Comparison of ENCODE assay signal across 22 mouse cellular contexts in genomic region chr1:192828928-192829327, GRCm38 (mm10). TPM values are rescaled to one million over a fixed set of nuclear protein-coding genes. Genes with fewer than 3 reads are reported as not detected.
DNase-seq lines count a peak whose midpoint lies in the region; ATAC-seq lines count a peak whose summit lies in the region.
"Had no signal": no experiment of that assay in that cellular context is flagged by ENCODE, and none has a peak within 500 bp of the region (broad histone marks: within the 10 kb centered on the region; RNA-seq: fewer than 3 reads in every experiment).

No protein-coding gene starts in this region.

- DNase-seq in frontal cortex, postnatal 10 days (ENCODE audit: low spot score in 2 of 2), result no peak
- DNase-seq in midbrain, embryonic 10.5 days (ENCODE audit: low spot score), result no peak
- no peak for DNase-seq in embryonic facial prominence, embryonic 10.5 days (ENCODE audit: low spot score)
- peak; percentile 30 for DNase-seq in left cerebral cortex, postnatal 36 days (ENCODE audit: low spot score in 2 of 2)
- no peak for DNase-seq in cerebellum, postnatal 36 days
- no peak for DNase-seq in adrenal gland, adult 8-10 months
- DNase-seq: cerebellum, adult 11 months; gastrocnemius, postnatal 36 days; kidney, adult 9 months; kidney, postnatal 36 days; lung, adult 2 months; lung, postnatal 36 days; thymus, postnatal 4 days had no signal

- H3K4me1 ChIP-seq in midbrain, embryonic 10.5 days, result peaks cover 47% of the 10 kb centered on the region
- peaks cover 17% of the 10 kb centered on the region for H3K4me1 ChIP-seq in midbrain, embryonic 16.5 days (ENCODE audit: control insufficient read depth, insufficient read depth, low read length)
- H3K4me1 ChIP-seq in embryonic facial prominence, embryonic 10.5 days, result peaks cover 59% of the 10 kb centered on the region

- H3K4me2 ChIP-seq in midbrain, embryonic 16.5 days (ENCODE audit: low read length), result no peak overlapping the region
- H3K4me2 ChIP-seq: forebrain, embryonic 12.5 days; midbrain, embryonic 12.5 days had no signal

- no peak overlapping the region for H3K9ac ChIP-seq in midbrain, embryonic 16.5 days (ENCODE audit: low read depth, low read length)
- H3K9ac ChIP-seq: forebrain, embryonic 12.5 days; midbrain, embryonic 12.5 days had no signal

- H3K36me3 ChIP-seq in midbrain, embryonic 10.5 days, result no peaks in the 10 kb centered on the region
- no peaks in the 10 kb centered on the region for H3K36me3 ChIP-seq in midbrain, embryonic 16.5 days (ENCODE audit: control insufficient read depth, insufficient read depth, low read length)
- no peaks in the 10 kb centered on the region for H3K36me3 ChIP-seq in embryonic facial prominence, embryonic 10.5 days (replicated peaks)
- H3K36me3 ChIP-seq: forebrain, embryonic 12.5 days; midbrain, embryonic 12.5 days had no signal

- intact Hi-C loops in left cerebral cortex, postnatal 36 days (cut with DNase I), result no loop called here

- H3K27me3 ChIP-seq in midbrain, embryonic 10.5 days (ENCODE audit: low read depth, poor library complexity, severe bottlenecking), result peaks cover 80% of the 10 kb centered on the region
- H3K27me3 ChIP-seq in midbrain, embryonic 16.5 days (ENCODE audit: control insufficient read depth, insufficient read depth, low read depth, low read length), result no peaks in the 10 kb centered on the region
- peaks cover 62% of the 10 kb centered on the region for H3K27me3 ChIP-seq in embryonic facial prominence, embryonic 10.5 days (replicated peaks; ENCODE audit: low read depth, poor library complexity, severe bottlenecking)

- H3K27ac ChIP-seq in midbrain, embryonic 10.5 days (replicated peaks), result peak overlapping the region; percentile 34; the same call in 1 of the 2 replicates
- no peak overlapping the region for H3K27ac ChIP-seq in midbrain, embryonic 16.5 days (ENCODE audit: low read length)
- peak overlapping the region; percentile 66; the same call in 1 of the 2 replicates for H3K27ac ChIP-seq in embryonic facial prominence, embryonic 10.5 days (replicated peaks)
- H3K27ac ChIP-seq: forebrain, embryonic 12.5 days; midbrain, embryonic 12.5 days had no signal

- H3K9me3 ChIP-seq in midbrain, embryonic 10.5 days (replicated peaks), result no peaks in the 10 kb centered on the region
- H3K9me3 ChIP-seq in midbrain, embryonic 16.5 days (replicated peaks; ENCODE audit: control insufficient read depth, low read length, poor library complexity, severe bottlenecking), result no peaks in the 10 kb centered on the region
- H3K9me3 ChIP-seq in embryonic facial prominence, embryonic 10.5 days, result no peaks in the 10 kb centered on the region; the same call in 1 of the 2 replicates
- H3K9me3 ChIP-seq: forebrain, embryonic 12.5 days; midbrain, embryonic 12.5 days had no signal

- ATAC-seq in frontal cortex, adult (ENCODE audit: low TSS enrichment), result peak; percentile 80
- no peak for ATAC-seq in midbrain, embryonic 16.5 days
- ATAC-seq: inflammation-experienced regulatory T-cells, adult 6 months had no signal

- H3K4me3 ChIP-seq in midbrain, embryonic 10.5 days, result no peak overlapping the region
- no peak overlapping the region for H3K4me3 ChIP-seq in midbrain, embryonic 16.5 days (ENCODE audit: low read depth, low read length)
- no peak overlapping the region for H3K4me3 ChIP-seq in embryonic facial prominence, embryonic 10.5 days
- H3K4me3 ChIP-seq: forebrain, embryonic 12.5 days; midbrain, embryonic 12.5 days had no signal

- WGBS in midbrain, embryonic 10.5 days, result 34% methylated on average over 7 of the region's 7 CpGs
- 24% methylated on average over 7 of the region's 7 CpGs for WGBS in midbrain, embryonic 16.5 days
- WGBS in embryonic facial prominence, embryonic 10.5 days, result 44% methylated on average over 7 of the region's 7 CpGs

RNA-seq across cellular contexts. Expression of gene Sertad4, which starts 26.6 kb away (rescaled TPM):
- 8.3 and 11.4 TPM in 2 replicates for polyA plus RNA-seq in midbrain, embryonic 10.5 days (2016; fragmentation: Nextera tagmentation; extraction: Ambion mirVana)
- 26.3 and 27.6 TPM in 2 replicates for polyA plus RNA-seq in midbrain, embryonic 16.5 days (2015; fragmentation: Nextera tagmentation; extraction: Ambion mirVana)
- 23.6 and 33.4 TPM in 2 replicates for polyA plus RNA-seq in embryonic facial prominence, embryonic 10.5 days (2016; fragmentation: Nextera tagmentation; extraction: Ambion mirVana)
- 10 to 100 TPM; 11.1 to 17.6 TPM for total RNA-seq in left cerebral cortex, postnatal 36 days (2021)
- 1 to 10 TPM; 5.3 to 9.9 (median 6.5) TPM for total RNA-seq in adrenal gland, adult 8-10 months (2022)
- total RNA-seq: common myeloid progenitor, adult 5-6 weeks; liver, adult 2 months; MEL; neutrophil, adult 5-6 weeks had no signal
- polyA plus RNA-seq: inflammation-experienced regulatory T-cells, adult 6 months had no signal

RNA-seq across cellular contexts. Expression of gene Hhat, which starts 57.9 kb away (rescaled TPM):
- polyA plus RNA-seq in midbrain, embryonic 10.5 days (2016; fragmentation: Nextera tagmentation; extraction: Ambion mirVana), result 8.0 and 8.2 TPM in 2 replicates
- 3.3 and 3.4 TPM in 2 replicates for polyA plus RNA-seq in midbrain, embryonic 16.5 days (2015; fragmentation: Nextera tagmentation; extraction: Ambion mirVana)
- 9.3 and 9.9 TPM in 2 replicates for polyA plus RNA-seq in embryonic facial prominence, embryonic 10.5 days (2016; fragmentation: Nextera tagmentation; extraction: Ambion mirVana)
- total RNA-seq in left cerebral cortex, postnatal 36 days (2021), result 1 to 10 TPM; 1.2 to 2.3 TPM
- 1 to 10 TPM; 5.7 to 9.3 (median 7.5) TPM for total RNA-seq in adrenal gland, adult 8-10 months (2022)

Comparison
In these comparisons a context has a peak if more than half of its experiments do, and no peak if none do; other contexts are left out.
1. DNase-seq: peak in left cerebral cortex, postnatal 36 days (2 of 2); none in frontal cortex, postnatal 10 days (0 of 2), midbrain, embryonic 10.5 days (single experiment), embryonic facial prominence, embryonic 10.5 days (single experiment), cerebellum, postnatal 36 days (0 of 2) and adrenal gland, adult 8-10 months (single experiment).